Mouse (Mus musculus): ENCODE measurements around the gene Camta1.
A peak's percentile ranks its signal among the peaks of the same experiment; 100 is the strongest.

Gene Camta1

GRCm38 (mm10) chr4:151139053-151139840 is 722.4 kb downstream of the Camta1 start:
- DNase-seq = peak; percentile 91

GRCm38 (mm10) chr4:151138586-151138985 is 723.1 kb downstream of the Camta1 start:
- DNase-seq = no peak

GRCm38 (mm10) chr4:151138135-151138534 is 723.5 kb downstream of the Camta1 start:
- peak; percentile 59 for DNase-seq

- DNase-seq = no peak
These were observed 724.0 kb downstream of the Camta1 start for GRCm38 (mm10) chr4:151137701-151138100.

- no peak for DNase-seq
These were observed 726.2 kb downstream of the Camta1 start for GRCm38 (mm10) chr4:151135491-151135890.

GRCm38 (mm10) chr4:151133760-151134159 is 727.9 kb downstream of the Camta1 start:
- no peak for DNase-seq

- no peak for DNase-seq
These were observed 729.2 kb downstream of the Camta1 start for GRCm38 (mm10) chr4:151132493-151132892.

GRCm38 (mm10) chr4:151130756-151131490 is 730.8 kb downstream of the Camta1 start:
- DNase-seq = no peak

- DNase-seq = no peak
These were observed 731.7 kb downstream of the Camta1 start for GRCm38 (mm10) chr4:151129725-151130557.

GRCm38 (mm10) chr4:151128641-151129541 is 732.8 kb downstream of the Camta1 start:
- DNase-seq = peak; percentile 95

GRCm38 (mm10) chr4:151127636-151128548 is 733.8 kb downstream of the Camta1 start:
- DNase-seq = peak; percentile 55

- no peak for DNase-seq
These were observed 742.8 kb downstream of the Camta1 start for GRCm38 (mm10) chr4:151118883-151119282.

- no peak for DNase-seq
These were observed 747.1 kb downstream of the Camta1 start for GRCm38 (mm10) chr4:151114574-151114973.

GRCm38 (mm10) chr4:151111226-151111625 is 750.5 kb downstream of the Camta1 start:
- DNase-seq = no peak

- DNase-seq = no peak
These were observed 752.8 kb downstream of the Camta1 start for GRCm38 (mm10) chr4:151108834-151109241.

- peak; percentile 97 for DNase-seq
These were observed 753.5 kb downstream of the Camta1 start for GRCm38 (mm10) chr4:151108028-151108771.

GRCm38 (mm10) chr4:151107131-151108001 is 754.3 kb downstream of the Camta1 start:
- peak; percentile 83 for DNase-seq

- DNase-seq = peak; percentile 51
These were observed 755.2 kb downstream of the Camta1 start for GRCm38 (mm10) chr4:151106468-151106867.

- DNase-seq = no peak
These were observed 755.8 kb downstream of the Camta1 start for GRCm38 (mm10) chr4:151105886-151106285.

All from retina, postnatal 1 day (tissue).